Mouse (Mus musculus) embryonic facial prominence, embryonic 11.5 days (tissue): ENCODE measurements at regions not wholly inside any gene's neighbourhood (a gene's known extent, or its start where the extent isn't known, plus 50 kb on each side); places are given as distances from the start of the nearest gene placed in this dataset.

Experiments
- ATAC-seq: fragments of 200-750 bp; cut with Nextera tagmentation; replicated peaks from 2 replicates; pipeline ENCODE4 v1.8.0; 2017; ENCODE audit warnings: low read depth; ENCODE audit not compliant: insufficient number of reproducible peaks, low FRiP score, low TSS enrichment
- DNase-seq: peaks from one replicate; pipeline ENCODE4 v3.0.0-alpha.2; 2015; ENCODE audit warnings: low spot score
- H3K27ac ChIP-seq: fragments of 300-500 bp; sonication (generic); replicated peaks from 2 replicates; pipeline ENCODE4 v1.5.1; 2014; ENCODE audit warnings: mild to moderate bottlenecking, low read depth, low read length, control low read depth
- H3K27me3 ChIP-seq: fragments of 300-500 bp; sonication (generic); 2 replicates; pipeline ENCODE4 v1.6.1; 2014; ENCODE audit warnings: mild to moderate bottlenecking, low read length, moderate library complexity, mixed read lengths; ENCODE audit not compliant: control insufficient read depth, insufficient read depth
- H3K36me3 ChIP-seq: fragments of 300-500 bp; sonication (generic); replicated peaks from 2 replicates; pipeline ENCODE4 v1.6.1; 2014; ENCODE audit warnings: low read depth, mild to moderate bottlenecking, low read length, moderate library complexity, mixed read lengths; ENCODE audit not compliant: control insufficient read depth, insufficient read depth
- H3K4me1 ChIP-seq: fragments of 300-500 bp; sonication (generic); 2 replicates; pipeline ENCODE4 v1.6.1; 2014; ENCODE audit warnings: low read length, mixed read lengths; ENCODE audit not compliant: control insufficient read depth, insufficient read depth
- H3K4me2 ChIP-seq: fragments of 300-500 bp; sonication (generic); 2 replicates; pipeline ENCODE4 v1.6.1; 2014; ENCODE audit warnings: low read depth, mild to moderate bottlenecking, control low read depth, low read length, moderate library complexity
- H3K4me3 ChIP-seq: fragments of 300-500 bp; sonication (generic); 2 replicates; pipeline ENCODE4 v1.5.1; 2014; ENCODE audit warnings: low read depth, low read length, control low read depth
- H3K9ac ChIP-seq: fragments of 300-500 bp; sonication (generic); replicated peaks from 2 replicates; pipeline ENCODE4 v1.6.1; 2014; ENCODE audit warnings: mild to moderate bottlenecking, control low read depth, low read length
- H3K9me3 ChIP-seq: fragments of 300-500 bp; sonication (generic); replicated peaks from 2 replicates; pipeline ENCODE4 v1.6.1; 2016; ENCODE audit warnings: mild to moderate bottlenecking, low read length, inconsistent platforms, mixed read lengths; ENCODE audit not compliant: control insufficient read depth
- WGBS: fragments of 180-500 bp; shearing (Covaris S2); extraction: QIAGEN DNeasy Blood & Tissue Kit; methylation state at CpG from one replicate; pipeline ENCODE4 v1.1.7; 2014; 5-methylcytosine and 5-hydroxymethylcytosine counted together

DNA sequence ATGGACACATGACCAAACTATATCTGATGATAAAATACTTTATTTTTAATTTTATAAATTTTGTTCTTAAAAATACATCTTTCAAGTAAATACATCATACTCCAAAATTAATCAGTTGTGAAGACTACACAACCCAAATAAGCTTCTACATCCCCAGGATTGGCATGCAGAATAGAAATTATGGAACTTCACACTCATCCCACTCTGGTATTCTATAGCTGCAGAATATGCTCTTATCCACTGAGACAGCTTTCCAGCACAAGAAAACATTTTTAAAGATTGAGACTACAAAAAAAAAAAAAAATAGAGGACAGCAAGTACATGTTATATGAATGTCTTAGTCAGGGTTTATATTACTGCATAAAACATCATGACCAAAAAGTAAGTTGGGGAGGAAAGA is 94.4 kb downstream of the Gm11232 start:
- ATAC-seq, result no peak
- Histone ChIP-seq H3K4me1 (no peaks in the 10 kb centered on the region), H3K4me2 (no peak overlapping the region), H3K9me3 (no peaks in the 10 kb centered on the region), H3K27ac (no peak overlapping the region), H3K27me3 (no peaks in the 10 kb centered on the region), H3K4me3 (no peak overlapping the region), H3K9ac (no peak overlapping the region), H3K36me3 (no peaks in the 10 kb centered on the region)
- no peak for DNase-seq

DNA sequence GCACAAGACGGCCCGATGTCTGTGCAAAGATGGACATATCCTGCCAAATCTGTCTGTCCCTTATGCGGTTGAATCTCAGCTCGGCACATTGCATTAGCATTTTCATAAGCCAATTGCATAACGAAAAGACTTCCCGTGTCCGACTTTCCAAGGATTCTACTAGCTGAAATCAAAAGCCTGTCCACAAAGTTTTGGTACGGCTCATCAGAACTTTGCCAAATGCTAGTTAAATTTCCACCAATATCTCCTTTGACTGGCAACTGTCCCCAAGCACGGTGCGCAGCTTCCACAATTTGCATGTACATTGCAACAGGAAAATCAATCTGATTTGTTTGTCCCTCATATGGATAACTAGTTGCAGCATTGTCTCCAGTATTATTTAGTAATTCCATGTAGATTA is 117.2 kb downstream of the Gm11232 start:
- 93% methylated on average over 10 of the region's 10 CpGs for WGBS
- DNase-seq, result no peak

DNA sequence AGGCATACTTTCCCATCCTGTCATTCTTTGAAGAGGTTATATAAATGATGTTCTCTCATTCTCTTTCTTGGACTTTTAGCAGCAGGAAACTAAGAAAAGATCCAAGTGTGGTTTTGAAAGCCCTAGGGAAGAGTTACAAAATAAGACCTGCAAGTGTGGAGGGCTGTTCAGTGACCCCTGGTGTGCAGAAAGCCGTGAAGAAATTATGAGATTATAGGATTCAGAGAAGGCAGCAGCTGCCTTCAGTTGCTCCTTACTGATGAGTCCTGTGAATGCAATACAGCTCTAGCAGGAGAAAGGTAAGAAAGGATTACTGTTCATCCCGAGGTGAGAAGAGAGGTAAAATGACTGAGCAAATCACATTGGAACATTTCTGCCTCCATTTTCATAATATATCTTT is 130.7 kb downstream of the Gm11232 start:
- H3K4me3 ChIP-seq, result no peak overlapping the region
- no peaks in the 10 kb centered on the region for H3K36me3 ChIP-seq
- no peak overlapping the region for H3K9ac ChIP-seq
- no peaks in the 10 kb centered on the region for H3K9me3 ChIP-seq
- ATAC-seq (no peak), DNase-seq (no peak)
- H3K27me3 ChIP-seq, result no peaks in the 10 kb centered on the region
- no peaks in the 10 kb centered on the region for H3K4me1 ChIP-seq
- no peak overlapping the region for H3K4me2 ChIP-seq
- WGBS, result 38% methylated on average over 2 of the region's 2 CpGs
- no peak overlapping the region for H3K27ac ChIP-seq

More for the DNA sequence above, 117.2 kb downstream of the Gm11232 start:
- no peak overlapping the region for H3K9ac ChIP-seq
- H3K4me2 ChIP-seq, result no peak overlapping the region
- H3K36me3 ChIP-seq, result no peaks in the 10 kb centered on the region
- no peak overlapping the region for H3K27ac ChIP-seq
- no peak for ATAC-seq
- no peaks in the 10 kb centered on the region for H3K9me3 ChIP-seq
- no peaks in the 10 kb centered on the region for H3K27me3 ChIP-seq
- no peaks in the 10 kb centered on the region for H3K4me1 ChIP-seq
- H3K4me3 ChIP-seq, result no peak overlapping the region

DNA sequence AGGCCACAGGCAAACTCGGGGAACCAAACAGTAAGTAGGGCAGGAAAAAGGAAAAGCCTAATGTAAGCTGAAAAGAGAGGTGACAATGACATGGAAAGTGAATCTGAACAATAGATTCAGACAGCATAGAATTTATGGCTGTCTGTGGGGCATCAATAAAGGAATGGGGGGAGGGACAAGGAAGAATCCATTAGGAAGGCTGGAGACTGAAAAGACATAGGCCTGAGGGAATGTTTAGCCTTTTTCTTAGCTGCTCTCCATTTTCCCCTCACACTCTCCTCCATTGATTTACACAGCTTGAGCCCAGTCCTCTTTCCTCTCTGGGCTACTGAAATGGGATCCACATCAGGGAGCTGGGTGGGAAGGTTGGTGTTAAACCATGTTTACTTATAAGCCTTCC is 131.1 kb downstream of the Gm11232 start:
- Histone ChIP-seq H3K4me3 (no peak overlapping the region), H3K27ac (no peak overlapping the region), H3K4me2 (no peak overlapping the region), H3K4me1 (no peaks in the 10 kb centered on the region), H3K36me3 (no peaks in the 10 kb centered on the region), H3K27me3 (no peaks in the 10 kb centered on the region), H3K9me3 (no peaks in the 10 kb centered on the region), H3K9ac (no peak overlapping the region)
- WGBS, result 41% methylated on average over 1 of the region's 1 CpGs
- ATAC-seq (0 out of 2 replicates have a peak, but pooled peaks have one; percentile 14), DNase-seq (peak; percentile 21)

DNA sequence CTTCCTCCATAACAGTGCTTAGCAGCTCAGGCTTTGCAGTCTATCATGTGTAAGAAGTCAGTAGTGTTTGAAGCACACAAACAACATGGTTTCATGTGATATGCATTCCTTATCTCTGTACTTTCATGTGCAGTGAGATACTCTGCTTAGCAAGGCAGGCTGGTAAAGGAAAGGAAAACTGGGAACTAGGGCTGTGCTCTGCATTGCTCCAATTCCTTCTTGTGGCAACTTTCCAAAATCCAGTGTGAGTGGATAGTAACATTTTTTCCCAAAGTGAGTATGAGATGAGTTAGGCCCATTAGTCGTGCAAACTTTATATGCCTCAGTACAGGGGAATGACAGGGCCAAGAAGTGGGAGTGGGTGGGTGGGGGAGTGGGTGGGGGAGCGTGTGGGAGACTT is 133.0 kb downstream of the Gm11232 start:
- H3K4me1 ChIP-seq, result no peaks in the 10 kb centered on the region
- H3K36me3 ChIP-seq, result no peaks in the 10 kb centered on the region
- no peaks in the 10 kb centered on the region for H3K27me3 ChIP-seq
- H3K4me3 ChIP-seq, result no peak overlapping the region
- no peak overlapping the region for H3K9ac ChIP-seq
- DNase-seq (no peak), ATAC-seq (no peak)
- no peak overlapping the region for H3K4me2 ChIP-seq
- WGBS, result 85% methylated on average over 2 of the region's 2 CpGs
- H3K27ac ChIP-seq, result no peak overlapping the region
- no peaks in the 10 kb centered on the region for H3K9me3 ChIP-seq

DNA sequence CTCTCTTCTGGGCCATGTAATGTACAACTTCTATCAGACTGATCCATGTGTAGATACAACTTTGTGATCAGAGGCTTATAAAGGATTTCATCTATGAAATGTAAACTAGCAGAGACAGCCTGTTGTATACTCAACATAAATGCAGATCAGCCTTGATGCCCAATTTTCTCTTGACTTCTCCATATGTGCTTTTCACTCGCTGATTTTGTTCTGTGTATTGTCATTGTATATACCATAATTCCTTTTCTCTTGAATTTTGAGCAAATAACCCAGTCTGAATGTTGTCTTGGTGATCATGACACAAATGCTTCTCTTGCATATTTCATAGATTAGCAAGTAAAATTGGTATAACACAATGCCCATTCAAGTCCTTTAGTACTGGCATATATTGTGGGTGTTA is 144.0 kb downstream of the Gm11232 start:
- no peaks in the 10 kb centered on the region for H3K27me3 ChIP-seq
- no peak overlapping the region for H3K9ac ChIP-seq
- DNase-seq (no peak), ATAC-seq (no peak)
- WGBS, result 86% methylated on average over 1 of the region's 1 CpGs
- H3K4me2 ChIP-seq, result no peak overlapping the region
- H3K36me3 ChIP-seq, result no peaks in the 10 kb centered on the region
- no peak overlapping the region for H3K4me3 ChIP-seq
- no peaks in the 10 kb centered on the region for H3K9me3 ChIP-seq
- H3K27ac ChIP-seq, result no peak overlapping the region
- H3K4me1 ChIP-seq, result no peaks in the 10 kb centered on the region

DNA sequence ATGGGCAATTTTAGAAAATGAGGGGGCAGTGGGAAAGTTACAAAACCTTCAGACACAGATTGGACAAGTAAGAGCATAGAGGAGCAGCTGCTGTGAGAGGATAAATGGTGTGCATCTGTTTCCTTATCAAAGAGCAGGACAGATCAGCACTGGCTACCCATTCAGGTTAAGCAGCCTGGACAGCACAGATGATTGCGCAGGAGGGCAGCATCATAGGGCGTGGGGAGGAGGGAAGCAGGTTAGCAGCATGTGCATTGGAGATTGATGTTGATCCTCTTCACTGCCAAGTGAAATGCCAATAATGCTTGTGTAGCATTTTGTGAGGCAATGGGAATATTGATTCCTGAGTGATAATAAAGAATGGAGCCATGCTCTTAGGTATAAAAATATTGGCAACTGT is 171.9 kb downstream of the Gm11232 start:
- Histone ChIP-seq H3K36me3 (no peaks in the 10 kb centered on the region), H3K4me1 (no peaks in the 10 kb centered on the region), H3K9me3 (no peaks in the 10 kb centered on the region), H3K27me3 (no peaks in the 10 kb centered on the region), H3K9ac (no peak overlapping the region), H3K4me2 (no peak overlapping the region), H3K27ac (no peak overlapping the region), H3K4me3 (no peak overlapping the region)
- 91% methylated on average over 2 of the region's 2 CpGs for WGBS
- DNase-seq (no peak), ATAC-seq (no peak)

DNA sequence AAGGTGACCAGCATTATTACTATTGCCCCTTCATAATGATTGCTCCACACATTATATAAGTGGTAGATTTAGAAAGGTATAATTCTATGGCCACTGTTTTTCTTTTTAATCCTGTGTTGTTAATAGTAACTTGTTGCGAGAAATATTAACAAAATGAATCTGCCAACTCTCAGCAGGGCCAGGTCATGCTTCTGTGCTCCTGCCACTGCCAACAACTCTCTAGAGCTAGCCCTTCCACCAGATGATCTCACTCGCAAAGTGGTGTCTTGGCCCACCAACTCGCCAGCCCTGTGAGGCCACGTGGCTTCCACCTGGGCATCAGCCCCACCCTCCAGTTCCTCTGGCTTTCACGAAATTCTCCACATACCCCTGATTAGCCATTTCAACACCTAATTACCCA is 197.1 kb downstream of the Gm11232 start:
- Histone ChIP-seq H3K4me1 (no peaks in the 10 kb centered on the region), H3K9ac (no peak overlapping the region), H3K27me3 (no peaks in the 10 kb centered on the region), H3K27ac (no peak overlapping the region), H3K36me3 (no peaks in the 10 kb centered on the region), H3K9me3 (no peaks in the 10 kb centered on the region), H3K4me3 (no peak overlapping the region), H3K4me2 (no peak overlapping the region)
- 85% methylated on average over 5 of the region's 5 CpGs for WGBS
- ATAC-seq (no peak), DNase-seq (no peak)

DNA sequence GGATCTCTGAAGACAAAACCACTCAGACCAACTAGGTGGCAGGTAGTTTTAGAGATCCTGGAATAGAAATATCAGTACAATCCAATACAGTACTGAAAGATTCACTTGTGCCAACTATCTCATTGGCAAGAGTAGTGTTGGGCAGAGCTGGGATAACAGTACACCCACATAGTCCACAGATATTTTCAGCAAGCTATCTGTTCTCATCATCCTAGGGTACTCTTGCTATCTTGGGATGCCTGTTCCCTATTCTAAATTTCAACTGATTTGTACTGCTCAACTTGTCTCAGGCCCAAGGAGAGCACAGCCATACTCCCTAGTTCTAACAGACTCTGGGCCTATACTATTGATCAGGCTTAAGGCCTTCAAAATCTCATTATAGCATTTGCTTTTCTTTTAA is 218.6 kb downstream of the Gm11232 start:
- no peaks in the 10 kb centered on the region for H3K36me3 ChIP-seq
- no peak for ATAC-seq

More for the DNA sequence above, 218.6 kb downstream of the Gm11232 start:
- DNase-seq, result no peak
- no peak overlapping the region for H3K4me2 ChIP-seq
- no peaks in the 10 kb centered on the region for H3K27me3 ChIP-seq
- H3K9me3 ChIP-seq, result no peaks in the 10 kb centered on the region
- H3K4me3 ChIP-seq, result no peak overlapping the region
- H3K9ac ChIP-seq, result no peak overlapping the region
- no peak overlapping the region for H3K27ac ChIP-seq
- H3K4me1 ChIP-seq, result no peaks in the 10 kb centered on the region
